Mouse (Mus musculus) hematopoietic stem cell, adult 5-6 weeks (primary cell): ENCODE data around the gene Dhx58. TPM values are rescaled to one million over a fixed set of nuclear protein-coding genes. Genes with fewer than 3 reads are reported as not detected.

Source experiments
- ATAC-seq, 2 experiments: fragments of 125-278 bp in 1 of 2; replicated peaks in 1 of 2; 2 replicates each; pipeline ENCODE4 v1.8.0; 2016 to 2017; ENCODE audit warnings: inconsistent platforms in 2 of 2, mild to moderate bottlenecking in 2 of 2, moderate number of reproducible peaks in 2 of 2, low read depth in 1 of 2, moderate TSS enrichment in 1 of 2; ENCODE audit not compliant: low FRiP score in 2 of 2, poor library complexity in 2 of 2, severe bottlenecking in 2 of 2, insufficient read depth in 1 of 2, low TSS enrichment in 1 of 2
- total RNA-seq: library from RNA; stranded (forward); fragments of 172-1452, 232-1000 nt; gene quantifications from 2 replicates; pipeline ENCODE4 v1.2.3, GENCODE M21; 2017

Gene Dhx58
- total RNA-seq, result 31.1 and 33.1 TPM in 2 replicates

DNA sequence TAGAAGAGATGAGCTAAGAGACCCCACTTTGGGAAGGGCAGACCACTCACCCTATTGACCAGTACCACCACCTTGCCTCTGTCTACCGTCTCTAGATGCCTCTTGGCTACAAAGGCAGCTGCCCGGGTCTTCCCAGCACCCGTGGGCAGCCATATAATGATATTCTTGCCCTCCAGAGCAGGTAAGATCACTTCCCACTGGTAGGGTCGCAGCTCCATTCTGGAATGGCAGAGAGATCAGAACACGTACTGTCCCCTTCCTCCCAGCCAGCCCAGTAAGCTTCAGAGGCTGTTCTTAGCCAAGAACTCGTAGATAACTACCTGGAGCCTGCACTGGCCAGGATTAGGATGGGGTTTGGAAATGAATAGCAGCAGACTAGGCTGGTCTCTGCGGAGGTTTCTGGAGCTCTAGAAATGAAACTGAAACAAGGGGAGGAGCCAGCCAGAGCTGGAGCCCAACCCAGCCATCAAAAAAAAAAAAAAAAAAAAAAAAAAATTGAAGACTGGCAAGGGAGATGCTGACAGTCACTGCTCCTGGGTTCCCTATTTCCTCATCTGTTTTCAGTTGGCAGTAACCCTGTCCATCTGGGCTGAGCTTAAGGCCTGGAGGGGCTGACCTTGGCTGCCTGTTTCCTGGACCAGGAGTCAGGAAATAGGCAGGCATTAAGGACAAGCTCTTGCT, at the start of gene Dhx58:
Gene Dhx58, minus strand, starts transcription at position 421 of the 681 bp plus-strand sequence.
- ATAC-seq, result peak; percentile 56 to 60

DNA sequence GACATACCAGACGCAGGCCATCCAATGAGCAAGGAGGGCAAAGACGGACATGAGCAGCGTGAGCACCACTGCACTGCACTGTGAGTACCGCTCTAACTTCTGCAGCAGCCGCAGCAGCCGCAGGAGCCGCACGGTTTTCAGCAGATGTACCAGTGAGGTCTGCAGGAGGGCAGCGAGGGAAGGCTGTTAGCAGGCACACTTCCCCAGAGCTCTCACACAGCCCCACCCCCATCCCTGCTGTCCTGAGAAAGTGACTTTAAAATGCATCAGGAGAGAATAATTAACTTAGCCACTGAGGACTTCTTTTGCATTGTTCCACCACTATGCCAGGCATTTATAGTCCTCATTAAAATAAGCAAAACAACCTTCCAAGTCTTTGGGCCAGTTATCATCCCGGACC, 48.2 kb upstream of the Dhx58 start:
- no peak for ATAC-seq

- no peak for ATAC-seq
These were observed 46.1 kb upstream of the Dhx58 start for GRCm38 (mm10) chr11:100750127-100750526.

DNA sequence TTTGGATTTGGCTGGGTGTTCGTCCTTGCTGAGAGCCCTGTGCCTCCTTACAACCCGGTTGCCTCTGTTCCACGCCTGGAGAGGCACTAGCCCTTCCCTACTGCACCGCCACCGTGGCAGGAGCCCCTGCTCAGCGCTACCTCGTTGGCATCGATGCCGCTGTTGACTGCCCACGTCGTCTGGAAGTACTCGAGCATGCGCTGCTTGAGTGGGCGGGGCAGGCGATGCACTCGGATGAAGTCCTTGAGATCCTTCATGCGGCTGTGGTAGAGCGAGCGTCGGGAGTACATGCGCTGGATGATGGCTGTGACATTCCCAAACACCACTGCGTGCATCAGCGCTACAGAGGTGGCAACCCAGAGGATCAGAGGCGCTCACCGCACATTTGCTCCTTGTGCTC, 45.4 kb upstream of the Dhx58 start:
- no peak for ATAC-seq

GRCm38 (mm10) chr11:100748620-100749019, 44.5 kb upstream of the Dhx58 start:
- no peak for ATAC-seq

DNA sequence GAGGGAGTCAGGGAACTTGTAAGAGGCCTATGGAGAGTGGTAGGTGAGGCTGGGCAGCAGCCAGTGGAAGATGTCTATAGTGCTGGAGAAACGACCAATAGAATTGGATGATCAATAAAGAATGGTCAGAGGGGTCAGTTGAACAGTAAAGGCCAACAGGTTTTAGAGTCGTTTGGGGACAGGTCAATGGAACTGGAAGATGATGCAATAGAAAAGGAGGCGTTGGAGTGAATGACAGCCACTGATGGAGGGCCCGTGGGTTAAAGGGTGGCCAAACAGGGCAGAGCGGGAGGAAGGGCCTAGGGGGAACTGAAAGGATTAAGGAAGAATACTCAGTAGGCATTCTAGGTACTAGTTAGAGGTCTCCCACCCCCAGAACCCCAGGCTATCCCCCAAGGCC, 43.0 kb upstream of the Dhx58 start:
- ATAC-seq, result no peak

GRCm38 (mm10) chr11:100746546-100746945, 42.5 kb upstream of the Dhx58 start:
- ATAC-seq, result no peak

- ATAC-seq, result peak; percentile 69 to 83; a peak in 3 of 4 replicates
These were observed 41.0 kb upstream of the Dhx58 start for GRCm38 (mm10) chr11:100745085-100745484.

- ATAC-seq, result no peak
These were observed 37.3 kb upstream of the Dhx58 start for GRCm38 (mm10) chr11:100741348-100741747.

DNA sequence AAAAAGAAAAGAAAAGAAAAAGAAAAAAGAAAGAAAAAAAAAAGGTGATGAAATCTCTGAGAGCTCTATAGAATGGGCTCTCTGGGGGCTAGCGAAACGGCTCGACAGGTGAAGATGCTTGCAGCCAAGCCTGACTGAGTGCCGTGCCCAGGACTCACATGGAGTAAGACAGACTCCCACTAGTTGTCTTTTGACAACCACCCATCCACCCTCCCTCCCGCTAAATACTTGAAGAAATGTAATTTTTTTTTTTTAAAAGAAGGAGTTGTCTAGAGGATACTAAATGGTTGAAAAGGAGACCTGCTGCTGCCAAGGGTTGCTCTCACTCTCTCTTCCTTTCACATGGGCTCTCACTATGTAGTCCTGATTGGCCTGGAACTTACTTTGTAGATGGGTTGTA, 34.7 kb upstream of the Dhx58 start:
- no peak for ATAC-seq

- ATAC-seq, result peak; percentile 96 to 99
These were observed 34.1 kb upstream of the Dhx58 start, which contains the start of gene Rab5c for GRCm38 (mm10) chr11:100738066-100738604. Gene Rab5c (minus strand): TSS chr11:100738215.

GRCm38 (mm10) chr11:100737105-100737733, 33.1 kb upstream of the Dhx58 start:
- ATAC-seq, result no peak

DNA sequence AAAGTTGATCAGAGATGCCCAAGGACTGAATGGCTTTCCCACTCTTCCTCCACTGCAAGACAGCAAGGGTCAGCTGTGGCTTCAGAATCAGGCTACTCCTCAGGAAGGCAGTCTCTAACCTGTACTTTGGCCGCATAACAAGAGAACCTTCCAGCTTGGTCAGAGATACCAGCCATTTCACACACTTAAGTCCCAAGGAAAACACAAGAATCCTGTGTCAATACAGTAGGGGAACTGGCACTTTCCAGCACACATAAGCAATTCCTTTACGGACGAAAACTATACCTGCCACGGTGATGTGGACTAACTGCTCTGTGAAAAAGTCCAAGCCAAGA, 32.6 kb upstream of the Dhx58 start:
- ATAC-seq, result no peak

DNA sequence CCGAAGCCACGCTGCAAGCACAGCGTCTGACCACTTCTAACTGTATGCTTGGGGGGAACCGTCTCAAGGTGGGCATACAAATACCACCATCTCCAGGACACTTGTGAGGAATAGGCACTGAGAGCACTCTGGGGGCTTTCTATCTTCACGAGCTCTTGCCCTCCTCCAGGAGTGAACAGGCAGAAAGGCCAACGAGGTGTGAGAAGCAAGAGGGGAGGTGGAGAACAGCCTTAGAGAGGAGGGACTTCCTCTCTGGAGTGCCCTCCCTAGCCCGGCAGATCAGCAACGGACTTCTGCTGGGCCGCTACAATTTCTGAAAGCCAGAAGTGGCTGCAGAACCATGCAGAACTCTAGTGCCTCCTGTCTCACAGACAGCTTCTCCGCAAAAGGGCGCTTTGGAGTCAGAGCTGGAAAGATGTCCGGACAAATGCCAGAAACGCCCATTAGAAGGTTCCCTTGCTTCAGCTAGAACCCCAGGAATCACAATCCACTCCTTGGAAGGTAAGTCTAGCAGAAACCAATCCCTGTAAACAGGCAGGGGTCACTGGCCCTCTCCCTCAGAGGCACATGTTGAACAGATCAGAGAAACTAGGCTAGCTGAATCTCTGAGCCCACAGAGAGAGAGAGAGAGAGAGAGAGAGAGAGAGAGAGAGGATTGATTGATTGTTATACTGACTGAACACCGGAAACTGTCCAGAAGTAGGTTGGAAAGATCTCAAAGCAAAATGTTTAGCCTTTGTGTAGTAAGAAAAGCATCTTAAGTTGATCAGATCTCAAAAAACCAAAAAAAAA, 32.1 kb upstream of the Dhx58 start:
- ATAC-seq, result no peak

- ATAC-seq, result no peak
These were observed 31.2 kb upstream of the Dhx58 start for GRCm38 (mm10) chr11:100735134-100735865.

DNA sequence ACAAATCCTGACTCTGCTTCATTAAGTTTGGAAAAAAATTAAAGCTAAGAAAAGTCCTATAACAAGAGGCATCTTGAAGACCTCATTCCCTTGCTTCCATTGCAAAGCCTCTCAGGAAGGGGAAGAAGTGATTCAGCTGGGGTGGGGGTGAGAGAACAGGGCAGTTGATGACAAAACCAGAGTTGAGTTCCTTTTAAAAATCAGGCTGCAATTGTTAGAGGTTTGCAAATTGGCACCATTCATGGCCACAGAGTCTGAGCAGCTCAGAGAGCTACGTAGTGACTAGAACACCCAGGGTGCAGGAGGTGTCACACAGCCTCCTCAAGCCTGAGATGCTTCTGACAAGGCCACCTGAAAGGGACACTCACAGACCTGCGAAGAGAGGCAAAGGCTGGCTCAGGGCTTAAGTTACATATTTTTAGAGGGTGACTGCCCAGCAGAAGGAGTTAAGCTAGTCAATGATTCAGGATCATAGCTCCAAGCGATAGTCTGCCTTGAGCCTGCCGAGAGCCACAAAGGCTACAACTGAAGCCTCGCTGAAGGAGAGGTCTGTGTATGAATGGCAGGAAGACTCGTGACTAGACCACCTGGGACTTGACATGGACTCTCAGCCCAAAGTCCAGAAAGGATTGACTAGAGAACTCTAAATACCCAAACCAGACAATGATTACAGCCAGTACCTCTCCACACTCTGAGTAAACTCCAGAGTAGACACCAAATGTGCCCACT, 26.6 kb upstream of the Dhx58 start:
- ATAC-seq, result no peak

DNA sequence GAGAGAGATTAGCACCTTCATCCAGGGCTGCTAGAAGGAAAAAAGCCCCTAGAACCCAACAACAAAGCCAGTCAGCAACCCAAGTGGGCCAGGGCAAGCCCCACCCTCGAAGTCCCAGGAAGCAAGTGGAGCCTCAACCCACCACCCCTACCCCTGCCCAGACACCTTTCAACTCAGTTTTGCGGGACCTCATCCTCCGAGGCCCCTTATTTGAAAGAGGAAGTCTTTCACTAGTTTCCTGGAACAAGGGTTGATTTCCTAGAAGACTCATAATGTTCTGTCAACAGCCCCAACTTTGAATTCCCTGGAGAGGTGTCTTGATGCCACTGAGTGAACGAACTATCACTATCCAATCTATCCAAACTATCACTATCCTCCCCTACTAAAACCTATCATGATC, 25.9 kb upstream of the Dhx58 start:
- no peak for ATAC-seq
